27 mouse cellular contexts compared by ENCODE assay signal in genomic region chr3:79022690-79023089, GRCm38 (mm10).
DNase-seq lines count a peak whose midpoint lies in the region; ATAC-seq and TF ChIP-seq lines count a peak whose summit lies in the region.
"Had no signal": no experiment of that assay in that cellular context is flagged by ENCODE, and none has a peak within 500 bp of the region (broad histone marks: within the 10 kb centered on the region; RNA-seq: fewer than 3 reads in every experiment).

No protein-coding gene starts in this region.

- peaks cover 17% of the 10 kb centered on the region; the same call in 1 of the 2 replicates for H3K4me1 ChIP-seq in forebrain, postnatal 0 days (ENCODE audit: insufficient read depth)
- no peaks in the 10 kb centered on the region for H3K4me1 ChIP-seq in forebrain, embryonic 11.5 days (replicated peaks; ENCODE audit: control insufficient read depth, insufficient read depth, low read length)
- no peaks in the 10 kb centered on the region for H3K4me1 ChIP-seq in ES-Bruce4 (ENCODE audit: control insufficient read depth, insufficient read depth, low read length)
- H3K4me1 ChIP-seq in brown adipose tissue, adult 24 weeks (ENCODE audit: control insufficient read depth, insufficient read depth, insufficient read length, low read length), result no peaks in the 10 kb centered on the region
- H3K4me1 ChIP-seq: embryonic facial prominence, embryonic 12.5 days; intestine, embryonic 15.5 days; stomach, embryonic 15.5 days had no signal

- no peak for DNase-seq in forebrain, postnatal 0 days
- DNase-seq in forebrain, embryonic 11.5 days (ENCODE audit: low spot score), result no peak
- DNase-seq in layer of hippocampus, adult 2 months (ENCODE audit: low spot score in 2 of 2), result no peak
- DNase-seq in layer of hippocampus, postnatal 36 days, result no peak
- DNase-seq: adrenal gland, postnatal 25 days; cerebellum, adult 8-10 months; gastrocnemius, postnatal 25 days; heart, adult 11 months; heart, postnatal 4 days; kidney, adult 2 months; kidney, postnatal 36 days; liver; lung, adult 2 months; lung, postnatal 10 days; right cerebral cortex, postnatal 25 days had no signal

- H3K36me3 ChIP-seq in forebrain, postnatal 0 days (ENCODE audit: insufficient read depth), result no peaks in the 10 kb centered on the region
- no peaks in the 10 kb centered on the region for H3K36me3 ChIP-seq in forebrain, embryonic 11.5 days (ENCODE audit: control insufficient read depth, insufficient read depth, low read length)
- no peaks in the 10 kb centered on the region for H3K36me3 ChIP-seq in ES-Bruce4 (ENCODE audit: control insufficient read depth, insufficient read depth, low read length, poor library complexity, severe bottlenecking)
- H3K36me3 ChIP-seq: embryonic facial prominence, embryonic 12.5 days; forebrain, embryonic 12.5 days; hindbrain, embryonic 15.5 days; intestine, embryonic 15.5 days; stomach, embryonic 15.5 days had no signal

- no peaks in the 10 kb centered on the region for H3K27me3 ChIP-seq in forebrain, postnatal 0 days (ENCODE audit: insufficient read depth, low read length)
- no peaks in the 10 kb centered on the region for H3K27me3 ChIP-seq in forebrain, embryonic 11.5 days (ENCODE audit: control insufficient read depth, insufficient read depth, low read length)
- H3K27me3 ChIP-seq in ES-Bruce4 (ENCODE audit: control insufficient read depth, insufficient read depth, low read length, poor library complexity, severe bottlenecking), result no peaks in the 10 kb centered on the region
- H3K27me3 ChIP-seq: embryonic facial prominence, embryonic 12.5 days; forebrain, embryonic 12.5 days; hindbrain, embryonic 15.5 days; intestine, embryonic 15.5 days; stomach, embryonic 15.5 days had no signal

- H3K27ac ChIP-seq in forebrain, postnatal 0 days (ENCODE audit: low read depth, low read length), result peak overlapping the region; percentile 84; the same call in 1 of the 2 replicates
- H3K27ac ChIP-seq in forebrain, embryonic 11.5 days (ENCODE audit: low read depth, low read length), result no peak overlapping the region
- peak overlapping the region; percentile 91 for H3K27ac ChIP-seq in layer of hippocampus, adult 2 months
- H3K27ac ChIP-seq in ES-Bruce4 (ENCODE audit: insufficient read depth, low read length), result no peak overlapping the region
- H3K27ac ChIP-seq in brown adipose tissue, adult 24 weeks (replicated peaks; ENCODE audit: low read depth, low read length), result 0 out of 2 replicates have a peak overlapping the region, but pooled peaks have one; percentile 2
- H3K27ac ChIP-seq: embryonic facial prominence, embryonic 12.5 days; forebrain, embryonic 12.5 days; intestine, embryonic 15.5 days; liver, embryonic 14.5 days; macrophage; stomach, embryonic 15.5 days had no signal

- no peak overlapping the region for H3K9ac ChIP-seq in forebrain, postnatal 0 days
- no peak overlapping the region for H3K9ac ChIP-seq in forebrain, embryonic 11.5 days (ENCODE audit: low read length)
- H3K9ac ChIP-seq in ES-Bruce4 (ENCODE audit: low read depth, poor library complexity, severe bottlenecking), result no peak overlapping the region
- H3K9ac ChIP-seq: embryonic facial prominence, embryonic 12.5 days; forebrain, embryonic 12.5 days; hindbrain, embryonic 15.5 days; intestine, embryonic 15.5 days; liver, embryonic 14.5 days; stomach, embryonic 15.5 days had no signal

- no peak for TF ChIP-seq EP300 in ES-Bruce4 (IDR thresholded peaks at IDR 0.05; ENCODE audit: insufficient read depth, low read depth, low read length)

- WGBS in forebrain, postnatal 0 days, result 49% methylated on average over 4 of the region's 4 CpGs
- WGBS in forebrain, embryonic 11.5 days, result 85% methylated on average over 4 of the region's 4 CpGs

- H3K4me2 ChIP-seq in forebrain, postnatal 0 days (ENCODE audit: low read depth), result no peak overlapping the region
- no peak overlapping the region for H3K4me2 ChIP-seq in forebrain, embryonic 11.5 days (ENCODE audit: low read depth, low read length, severe bottlenecking)
- H3K4me2 ChIP-seq: embryonic facial prominence, embryonic 12.5 days; forebrain, embryonic 12.5 days; heart, embryonic 11.5 days; hindbrain, embryonic 15.5 days; intestine, embryonic 15.5 days; stomach, embryonic 15.5 days had no signal

- no peaks in the 10 kb centered on the region for H3K9me3 ChIP-seq in forebrain, postnatal 0 days (ENCODE audit: low read length)
- H3K9me3 ChIP-seq in forebrain, embryonic 11.5 days (ENCODE audit: control insufficient read depth, low read length), result no peaks in the 10 kb centered on the region
- H3K9me3 ChIP-seq in ES-Bruce4 (replicated peaks; ENCODE audit: control insufficient read depth, insufficient read depth, low read length, poor library complexity, severe bottlenecking), result no peaks in the 10 kb centered on the region
- H3K9me3 ChIP-seq: embryonic facial prominence, embryonic 12.5 days; hindbrain, embryonic 15.5 days; intestine, embryonic 15.5 days; stomach, embryonic 15.5 days had no signal

- no peak for TF ChIP-seq CTCF in forebrain, postnatal 0 days (IDR thresholded peaks at IDR 0.05; ENCODE audit: low read depth)
- no peak for TF ChIP-seq CTCF in layer of hippocampus, adult 2 months (conservative IDR thresholded peaks at IDR 0.05)
- no peak for TF ChIP-seq CTCF in ES-Bruce4 (IDR thresholded peaks at IDR 0.05; ENCODE audit: low read depth, low read length)

- TF ChIP-seq POLR2A in ES-Bruce4 (IDR thresholded peaks at IDR 0.05; ENCODE audit: insufficient read depth, low read length), result no peak

- peak; percentile 30 for ATAC-seq in forebrain, postnatal 0 days
- no peak for ATAC-seq in forebrain, embryonic 11.5 days (replicated peaks; ENCODE audit: low FRiP score)
- no peak for ATAC-seq in erythroid progenitor cell, adult 5-6 weeks (replicated peaks; ENCODE audit: low FRiP score, poor library complexity, severe bottlenecking)
- ATAC-seq: CD4-positive, CD25-positive, alpha-beta regulatory T cell, adult 4 months; intestine, embryonic 15.5 days had no signal

- H3K4me3 ChIP-seq in forebrain, postnatal 0 days (ENCODE audit: low read depth, low read length), result no peak overlapping the region
- no peak overlapping the region for H3K4me3 ChIP-seq in forebrain, embryonic 11.5 days (ENCODE audit: low read depth, low read length)
- H3K4me3 ChIP-seq in layer of hippocampus, adult 2 months, result no peak overlapping the region
- H3K4me3 ChIP-seq in ES-Bruce4 (ENCODE audit: low read depth, low read length), result peak overlapping the region; percentile 12; the same call in 1 of the 2 replicates
- no peak overlapping the region for H3K4me3 ChIP-seq in brown adipose tissue, adult 24 weeks (ENCODE audit: insufficient read depth, low read depth, low read length)
- H3K4me3 ChIP-seq: embryonic facial prominence, embryonic 12.5 days; forebrain, embryonic 12.5 days; hindbrain, embryonic 15.5 days; intestine, embryonic 15.5 days; stomach, embryonic 15.5 days had no signal

Comparison
In these comparisons a context has a peak if more than half of its experiments do, and no peak if none do; other contexts are left out.
1. H3K27ac ChIP-seq: peak in forebrain, postnatal 0 days (single experiment), layer of hippocampus, adult 2 months (single experiment) and brown adipose tissue, adult 24 weeks (single experiment); none in forebrain, embryonic 11.5 days (single experiment) and ES-Bruce4 (single experiment).